ENCODE assay signal across 15 mouse cellular contexts in the genomic region with DNA sequence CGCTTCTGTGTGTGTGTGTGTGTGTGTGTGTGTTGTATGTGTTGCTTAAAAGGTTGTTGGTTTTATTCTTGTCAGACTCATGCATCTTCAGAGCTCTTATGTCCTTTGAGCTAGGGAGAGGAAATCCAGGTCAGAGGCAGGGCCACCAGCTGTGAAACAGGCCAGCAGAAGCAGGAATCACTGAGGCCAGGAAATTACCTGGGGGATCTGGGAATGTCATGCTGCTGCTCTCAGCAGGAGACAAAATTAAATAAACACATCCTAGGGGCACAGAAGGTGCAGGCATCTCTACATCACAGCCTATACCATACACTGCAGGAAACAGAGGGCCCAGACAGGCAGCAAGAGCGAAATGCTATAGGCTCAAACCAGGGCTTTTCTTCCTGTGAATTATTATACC.
DNase-seq lines count a peak whose midpoint lies in the region; ATAC-seq and TF ChIP-seq lines count a peak whose summit lies in the region.
"Had no signal": no experiment of that assay in that cellular context is flagged by ENCODE, and none has a peak within 500 bp of the region (broad histone marks: within the 10 kb centered on the region; RNA-seq: fewer than 3 reads in every experiment).

No protein-coding gene starts in this region.

- ATAC-seq in forebrain, embryonic 12.5 days (ENCODE audit: low FRiP score) = 0 out of 2 replicates have a peak, but pooled peaks have one; percentile 30
- 0 out of 2 replicates have a peak, but pooled peaks have one; percentile 34 for ATAC-seq in embryonic facial prominence, embryonic 11.5 days (replicated peaks; ENCODE audit: insufficient number of reproducible peaks, low FRiP score, low TSS enrichment, low read depth)
- ATAC-seq in midbrain, postnatal 0 days (ENCODE audit: low FRiP score) = no peak
- ATAC-seq: forebrain, embryonic 13.5 days had no signal

- H3K36me3 ChIP-seq in forebrain, embryonic 12.5 days (replicated peaks) = no peaks in the 10 kb centered on the region
- no peaks in the 10 kb centered on the region for H3K36me3 ChIP-seq in forebrain, embryonic 10.5 days (replicated peaks)
- no peaks in the 10 kb centered on the region for H3K36me3 ChIP-seq in embryonic facial prominence, embryonic 11.5 days (replicated peaks; ENCODE audit: control insufficient read depth, insufficient read depth, low read depth, low read length)
- no peaks in the 10 kb centered on the region for H3K36me3 ChIP-seq in midbrain, postnatal 0 days (ENCODE audit: insufficient read depth, low read length)
- H3K36me3 ChIP-seq: embryonic facial prominence, embryonic 12.5 days had no signal

- no peak for TF ChIP-seq CTCF in midbrain, postnatal 0 days (IDR thresholded peaks at IDR 0.05)

- no peak overlapping the region for H3K27ac ChIP-seq in forebrain, embryonic 12.5 days
- no peak overlapping the region for H3K27ac ChIP-seq in forebrain, embryonic 10.5 days
- no peak overlapping the region for H3K27ac ChIP-seq in embryonic facial prominence, embryonic 11.5 days (replicated peaks; ENCODE audit: low read depth, low read length)
- H3K27ac ChIP-seq in midbrain, postnatal 0 days (ENCODE audit: low read depth, low read length) = peak overlapping the region; percentile 28; the same call in 1 of the 2 replicates
- H3K27ac ChIP-seq: embryonic facial prominence, embryonic 12.5 days; forebrain, embryonic 13.5 days; kidney, postnatal 0 days; liver, embryonic 14.5 days had no signal

- H3K4me1 ChIP-seq in forebrain, embryonic 12.5 days = no peaks in the 10 kb centered on the region
- H3K4me1 ChIP-seq in forebrain, embryonic 10.5 days = no peaks in the 10 kb centered on the region
- no peaks in the 10 kb centered on the region for H3K4me1 ChIP-seq in embryonic facial prominence, embryonic 11.5 days (ENCODE audit: control insufficient read depth, insufficient read depth, low read length)
- no peaks in the 10 kb centered on the region for H3K4me1 ChIP-seq in midbrain, postnatal 0 days (ENCODE audit: insufficient read depth, low read length)
- H3K4me1 ChIP-seq: forebrain, embryonic 13.5 days had no signal

- no peak for DNase-seq in forebrain, embryonic 10.5 days (ENCODE audit: extremely low spot score, low spot score)
- DNase-seq in cerebellum, adult 9-10 months = peak; percentile 74
- no peak for DNase-seq in embryonic facial prominence, embryonic 11.5 days (ENCODE audit: low spot score)
- no peak for DNase-seq in midbrain, postnatal 0 days (ENCODE audit: low spot score)
- DNase-seq in urinary bladder, postnatal 36 days (ENCODE audit: low spot score in 2 of 2) = no peak
- DNase-seq in adrenal gland, adult 2 months = no peak
- DNase-seq in gastrocnemius, postnatal 10 days = no peak
- DNase-seq: gastrocnemius, postnatal 14 days; thymus, adult 18-20 months had no signal

- H3K4me2 ChIP-seq in forebrain, embryonic 12.5 days = no peak overlapping the region
- H3K4me2 ChIP-seq in embryonic facial prominence, embryonic 11.5 days (ENCODE audit: low read depth, low read length) = no peak overlapping the region
- no peak overlapping the region for H3K4me2 ChIP-seq in midbrain, postnatal 0 days (ENCODE audit: low read depth, low read length, poor library complexity, severe bottlenecking)
- H3K4me2 ChIP-seq: embryonic facial prominence, embryonic 12.5 days; forebrain, embryonic 13.5 days; heart, embryonic 11.5 days had no signal

- H3K9me3 ChIP-seq in forebrain, embryonic 12.5 days = no peaks in the 10 kb centered on the region
- no peaks in the 10 kb centered on the region for H3K9me3 ChIP-seq in forebrain, embryonic 10.5 days
- H3K9me3 ChIP-seq in embryonic facial prominence, embryonic 11.5 days (replicated peaks; ENCODE audit: control insufficient read depth, low read length) = no peaks in the 10 kb centered on the region
- H3K9me3 ChIP-seq in midbrain, postnatal 0 days (ENCODE audit: low read length) = no peaks in the 10 kb centered on the region
- H3K9me3 ChIP-seq: embryonic facial prominence, embryonic 12.5 days; forebrain, embryonic 13.5 days had no signal

- H3K27me3 ChIP-seq in forebrain, embryonic 12.5 days = no peaks in the 10 kb centered on the region
- H3K27me3 ChIP-seq in forebrain, embryonic 10.5 days (ENCODE audit: poor library complexity, severe bottlenecking) = no peaks in the 10 kb centered on the region
- H3K27me3 ChIP-seq in embryonic facial prominence, embryonic 11.5 days (ENCODE audit: control insufficient read depth, insufficient read depth, low read length) = no peaks in the 10 kb centered on the region
- H3K27me3 ChIP-seq in midbrain, postnatal 0 days (ENCODE audit: insufficient read depth, low read length) = no peaks in the 10 kb centered on the region
- H3K27me3 ChIP-seq: embryonic facial prominence, embryonic 12.5 days; forebrain, embryonic 13.5 days had no signal

- no peak overlapping the region for H3K9ac ChIP-seq in forebrain, embryonic 12.5 days
- no peak overlapping the region for H3K9ac ChIP-seq in embryonic facial prominence, embryonic 11.5 days (replicated peaks; ENCODE audit: low read length)
- H3K9ac ChIP-seq in midbrain, postnatal 0 days (replicated peaks; ENCODE audit: low read length, poor library complexity, severe bottlenecking) = no peak overlapping the region
- H3K9ac ChIP-seq: embryonic facial prominence, embryonic 12.5 days; forebrain, embryonic 13.5 days; liver, embryonic 14.5 days had no signal

- 87% methylated on average over 2 of the region's 2 CpGs for WGBS in forebrain, embryonic 12.5 days
- WGBS in forebrain, embryonic 10.5 days = 69% methylated on average over 2 of the region's 2 CpGs
- 48% methylated on average over 2 of the region's 2 CpGs for WGBS in embryonic facial prominence, embryonic 11.5 days
- WGBS in midbrain, postnatal 0 days = 72% methylated on average over 2 of the region's 2 CpGs

- H3K4me3 ChIP-seq in forebrain, embryonic 12.5 days (replicated peaks) = no peak overlapping the region
- H3K4me3 ChIP-seq in forebrain, embryonic 10.5 days = no peak overlapping the region
- H3K4me3 ChIP-seq in embryonic facial prominence, embryonic 11.5 days (ENCODE audit: low read depth, low read length) = no peak overlapping the region
- H3K4me3 ChIP-seq in midbrain, postnatal 0 days (ENCODE audit: low read depth, low read length) = no peak overlapping the region
- H3K4me3 ChIP-seq: embryonic facial prominence, embryonic 12.5 days; forebrain, embryonic 13.5 days had no signal
